Mouse (Mus musculus) liver, embryonic 12.5 days (tissue): Measurements from ENCODE around the gene Slc43a2. TPM values are rescaled to one million over a fixed set of nuclear protein-coding genes. Genes with fewer than 3 reads are reported as not detected.
A peak's percentile ranks its signal among the peaks of the same experiment; 100 is the strongest.
"Not testable (repeated sequence)": the region's sequence is repeated elsewhere in the genome, so short reads cannot be mapped to it uniquely, and the experiment has no call there.

Source experiments
- ATAC-seq: fragments of 200-750 bp; cut with Nextera tagmentation; 2 replicates; pipeline ENCODE4 v1.8.0; 2017; ENCODE audit warnings: moderate number of reproducible peaks, mild to moderate bottlenecking, moderate library complexity
- H3K27ac ChIP-seq: fragments of 300-500 bp; sonication (generic); 2 replicates; pipeline ENCODE4 v1.5.1; 2016; ENCODE audit warnings: mild to moderate bottlenecking
- H3K27me3 ChIP-seq: fragments of 300-500 bp; sonication (generic); replicated peaks from 2 replicates; pipeline ENCODE4 v1.6.1; 2016; ENCODE audit warnings: mild to moderate bottlenecking, moderate library complexity
- H3K36me3 ChIP-seq: fragments of 300-500 bp; sonication (generic); 2 replicates; pipeline ENCODE4 v1.6.1; 2016; ENCODE audit warnings: mild to moderate bottlenecking, moderate library complexity
- H3K4me1 ChIP-seq: fragments of 300-500 bp; sonication (generic); 2 replicates; pipeline ENCODE4 v1.6.1; 2016
- H3K4me2 ChIP-seq: fragments of 300-500 bp; sonication (generic); 2 replicates; pipeline ENCODE4 v1.6.1; 2016; ENCODE audit warnings: mild to moderate bottlenecking, moderate library complexity
- H3K4me3 ChIP-seq: fragments of 300-500 bp; sonication (generic); 2 replicates; pipeline ENCODE4 v1.5.1; 2016; ENCODE audit warnings: mild to moderate bottlenecking, moderate library complexity
- H3K9ac ChIP-seq: fragments of 300-500 bp; sonication (generic); 2 replicates; pipeline ENCODE4 v1.6.1; 2016; ENCODE audit warnings: mild to moderate bottlenecking, moderate library complexity
- H3K9me3 ChIP-seq: fragments of 300-500 bp; sonication (generic); replicated peaks from 2 replicates; pipeline ENCODE4 v1.6.1; 2016; ENCODE audit warnings: mild to moderate bottlenecking, moderate library complexity
- WGBS: fragments of 180-500 bp; shearing (Covaris S2); methylation state at CpG from one replicate; pipeline ENCODE4 v1.1.7; 2016; ENCODE audit not compliant: insufficient replicate concordance; 5-methylcytosine and 5-hydroxymethylcytosine counted together
- polyA plus RNA-seq: library from polyadenylated mRNA; unstranded; fragments of >200 nt; fragmentation: Nextera tagmentation; extraction: Ambion mirVana; gene quantifications from 2 replicates; pipeline ENCODE4 v1.2.1, GENCODE M21; 2016

Gene Slc43a2
- polyA plus RNA-seq, 1 experiment from 2014 or later: 5.9 TPM

GRCm38 (mm10) chr11:75538970-75539299, 7.4 kb downstream of the Slc43a2 start:
- Histone ChIP-seq H3K4me1 (peaks cover 57% of the 10 kb centered on the region), H3K9ac (no peak overlapping the region), H3K4me3 (no peak overlapping the region), H3K9me3 (no peaks in the 10 kb centered on the region), H3K27ac (no peak overlapping the region), H3K36me3 (no peaks in the 10 kb centered on the region), H3K27me3 (peaks cover 4% of the 10 kb centered on the region; the same call in 1 of the 2 replicates), H3K4me2 (no peak overlapping the region)
- ATAC-seq: no peak
- 76% methylated on average over 13 of the region's 13 CpGs for WGBS

GRCm38 (mm10) chr11:75540209-75540608, 8.7 kb downstream of the Slc43a2 start:
- Histone ChIP-seq H3K27me3 (no peaks in the 10 kb centered on the region), H3K27ac (peak overlapping the region; percentile 64; the same call in 1 of the 2 replicates), H3K4me2 (no peak overlapping the region), H3K4me3 (no peak overlapping the region), H3K4me1 (peaks cover 50% of the 10 kb centered on the region), H3K9ac (no peak overlapping the region), H3K36me3 (no peaks in the 10 kb centered on the region), H3K9me3 (no peaks in the 10 kb centered on the region)
- WGBS: 81% methylated on average over 8 of the region's 8 CpGs
- no peak for ATAC-seq

- Histone ChIP-seq H3K4me3 (no peak overlapping the region), H3K9me3 (no peaks in the 10 kb centered on the region), H3K9ac (peak overlapping the region; percentile 43), H3K4me2 (peak overlapping the region; percentile 31; the same call in 1 of the 2 replicates), H3K4me1 (peaks cover 51% of the 10 kb centered on the region), H3K27ac (peak overlapping the region; percentile 64), H3K36me3 (no peaks in the 10 kb centered on the region), H3K27me3 (no peaks in the 10 kb centered on the region)
- WGBS: 47% methylated on average over 19 of the region's 19 CpGs
- 0 out of 2 replicates have a peak, but pooled peaks have one; percentile 20 for ATAC-seq
Measured at GRCm38 (mm10) chr11:75540710-75541581, 9.5 kb downstream of the Slc43a2 start.

GRCm38 (mm10) chr11:75544713-75545112, 13.2 kb downstream of the Slc43a2 start:
- no peaks in the 10 kb centered on the region for H3K36me3 ChIP-seq
- H3K27me3 ChIP-seq: no peaks in the 10 kb centered on the region
- 81% methylated on average over 9 of the region's 9 CpGs for whole genome bisulfite sequencing
- H3K27ac ChIP-seq: no peak overlapping the region
- no peak overlapping the region for H3K4me3 ChIP-seq
- peaks cover 51% of the 10 kb centered on the region for H3K4me1 ChIP-seq
- H3K9ac ChIP-seq: no peak overlapping the region
- ATAC-seq: no peak
- H3K4me2 ChIP-seq: no peak overlapping the region
- H3K9me3 ChIP-seq: no peaks in the 10 kb centered on the region

GRCm38 (mm10) chr11:75546057-75546456, 14.6 kb downstream of the Slc43a2 start:
- Histone ChIP-seq H3K27me3 (no peaks in the 10 kb centered on the region), H3K9ac (peak overlapping the region; percentile 40), H3K9me3 (no peaks in the 10 kb centered on the region), H3K4me1 (peaks cover 48% of the 10 kb centered on the region), H3K27ac (peak overlapping the region; percentile 30; the same call in 1 of the 2 replicates), H3K4me3 (peak overlapping the region; percentile 4; the same call in 1 of the 2 replicates), H3K4me2 (peak overlapping the region; percentile 57), H3K36me3 (no peaks in the 10 kb centered on the region)
- WGBS: 42% methylated on average over 4 of the region's 4 CpGs
- peak; percentile 81 for ATAC-seq

GRCm38 (mm10) chr11:75549658-75550111, 18.2 kb downstream of the Slc43a2 start:
- Histone ChIP-seq H3K36me3 (no peaks in the 10 kb centered on the region), H3K4me2 (no peak overlapping the region), H3K27me3 (no peaks in the 10 kb centered on the region), H3K9me3 (no peaks in the 10 kb centered on the region), H3K4me1 (peaks cover 47% of the 10 kb centered on the region), H3K9ac (no peak overlapping the region), H3K27ac (0 out of 2 replicates have a peak overlapping the region, but pooled peaks have one; percentile 24), H3K4me3 (no peak overlapping the region)
- 59% methylated on average over 5 of the region's 5 CpGs for WGBS
- ATAC-seq: no peak

- no peaks in the 10 kb centered on the region for H3K9me3 ChIP-seq
- no peaks in the 10 kb centered on the region for H3K27me3 ChIP-seq
- WGBS: 68% methylated on average over 12 of the region's 12 CpGs
- no peak overlapping the region for H3K4me2 ChIP-seq
- H3K36me3 ChIP-seq: no peaks in the 10 kb centered on the region
- H3K4me1 ChIP-seq: peaks cover 40% of the 10 kb centered on the region
- H3K4me3 ChIP-seq: no peak overlapping the region
- 0 out of 2 replicates have a peak overlapping the region, but pooled peaks have one; percentile 24 for H3K27ac ChIP-seq
- no peak overlapping the region for H3K9ac ChIP-seq
- no peak for ATAC-seq
Measured at GRCm38 (mm10) chr11:75550200-75550946, 18.9 kb downstream of the Slc43a2 start.

- Histone ChIP-seq H3K36me3 (no peaks in the 10 kb centered on the region), H3K27me3 (no peaks in the 10 kb centered on the region), H3K9ac (no peak overlapping the region), H3K9me3 (no peaks in the 10 kb centered on the region), H3K4me1 (peaks cover 30% of the 10 kb centered on the region), H3K4me3 (no peak overlapping the region), H3K4me2 (no peak overlapping the region), H3K27ac (no peak overlapping the region)
- WGBS: 76% methylated on average over 5 of the region's 5 CpGs
- no peak for ATAC-seq
Measured at GRCm38 (mm10) chr11:75551321-75551720, 19.8 kb downstream of the Slc43a2 start.

- Histone ChIP-seq H3K27ac (no peak overlapping the region), H3K9ac (no peak overlapping the region), H3K4me2 (no peak overlapping the region), H3K27me3 (no peaks in the 10 kb centered on the region), H3K36me3 (no peaks in the 10 kb centered on the region), H3K4me1 (peaks cover 24% of the 10 kb centered on the region), H3K4me3 (no peak overlapping the region), H3K9me3 (no peaks in the 10 kb centered on the region)
- WGBS: 75% methylated on average over 9 of the region's 9 CpGs
- no peak for ATAC-seq
Measured at GRCm38 (mm10) chr11:75551961-75552441, 20.5 kb downstream of the Slc43a2 start.

GRCm38 (mm10) chr11:75552906-75553482, 21.5 kb downstream of the Slc43a2 start:
- H3K4me2 ChIP-seq: no peak overlapping the region
- H3K27ac ChIP-seq: no peak overlapping the region
- H3K4me1 ChIP-seq: peaks cover 20% of the 10 kb centered on the region
- H3K9me3 ChIP-seq: peaks cover 1% of the 10 kb centered on the region; the same call in 1 of the 2 replicates
- peaks cover 6% of the 10 kb centered on the region; the same call in 1 of the 2 replicates for H3K36me3 ChIP-seq
- H3K27me3 ChIP-seq: no peaks in the 10 kb centered on the region
- H3K9ac ChIP-seq: no peak overlapping the region
- WGBS: 77% methylated on average over 7 of the region's 7 CpGs
- no peak overlapping the region for H3K4me3 ChIP-seq
- ATAC-seq: no peak

GRCm38 (mm10) chr11:75556006-75556405, 24.5 kb downstream of the Slc43a2 start:
- H3K9ac ChIP-seq, H3K27me3 ChIP-seq, H3K4me2 ChIP-seq, H3K27ac ChIP-seq, H3K4me3 ChIP-seq, ATAC-seq, H3K9me3 ChIP-seq: not testable (repeated sequence)
- Histone ChIP-seq H3K4me1 (peaks cover 11% of the 10 kb centered on the region), H3K36me3 (peaks cover 13% of the 10 kb centered on the region; the same call in 1 of the 2 replicates)
- WGBS: 83% methylated on average over 6 of the region's 6 CpGs
